Mouse (Mus musculus) CH12.LX (cell line): ENCODE results near the gene Gm10663. TPM values are rescaled to one million over a fixed set of nuclear protein-coding genes. Genes with fewer than 3 reads are reported as not detected.

Experiments used
- DNase-seq: peaks from one replicate; pipeline ENCODE4 v3.0.0-alpha.2; 2013; ENCODE audit errors: extremely low read depth
- H3K27ac ChIP-seq: 2 replicates; pipeline ENCODE4 v1.5.1; 2012; ENCODE audit warnings: low read depth, mild to moderate bottlenecking, control low read depth, moderate library complexity; ENCODE audit not compliant: insufficient read depth
- H3K27me3 ChIP-seq: replicated peaks from 2 replicates; pipeline ENCODE3; 2012; ENCODE audit warnings: inconsistent platforms
- H3K36me3 ChIP-seq, 2 experiments: replicated peaks in 1 of 2; 2 replicates each; pipeline versions ENCODE3 to v1.6.1; 2012; ENCODE audit warnings: inconsistent platforms in 1 of 2, low read length in 1 of 2, mild to moderate bottlenecking in 1 of 2, mixed read lengths in 1 of 2, moderate library complexity in 1 of 2; ENCODE audit not compliant: control insufficient read depth in 1 of 2, insufficient read depth in 1 of 2
- H3K4me1 ChIP-seq, 2 experiments: 2 replicates each; pipeline ENCODE4 v1.6.1; 2012; ENCODE audit warnings: inconsistent platforms in 1 of 2, moderate library complexity in 1 of 2; ENCODE audit not compliant: insufficient read depth in 2 of 2, control insufficient read depth in 1 of 2
- H3K4me2 ChIP-seq: 2 replicates; pipeline ENCODE4 v1.6.1; 2012; ENCODE audit warnings: low read depth, mild to moderate bottlenecking, control low read depth; ENCODE audit not compliant: poor library complexity, insufficient read depth, severe bottlenecking
- H3K4me3 ChIP-seq, 3 experiments: fragments of 150-350 bp in 1 of 3; sonication (generic) in 1 of 3; replicated peaks in 1 of 3; 2 replicates each; pipeline versions ENCODE3 to v1.5.1; 2011 to 2012; ENCODE audit warnings: low read depth in 2 of 3, low read length in 2 of 3, mild to moderate bottlenecking in 2 of 3, moderate library complexity in 2 of 3, control low read depth in 1 of 3, improper control_type of control experiment in 1 of 3, inconsistent platforms in 1 of 3, mixed read lengths in 1 of 3; ENCODE audit not compliant: poor library complexity in 1 of 3
- H3K79me2 ChIP-seq: replicated peaks from 2 replicates; pipeline ENCODE4 v1.6.1; 2012; ENCODE audit warnings: mild to moderate bottlenecking, moderate library complexity; ENCODE audit not compliant: control insufficient read depth, poor library complexity, insufficient read depth, severe bottlenecking; ENCODE audit errors: extremely low read depth
- H3K9ac ChIP-seq: 2 replicates; pipeline ENCODE4 v1.6.1; 2012; ENCODE audit warnings: low read depth, mild to moderate bottlenecking, control low read depth, moderate library complexity; ENCODE audit not compliant: insufficient read depth
- H3K9me3 ChIP-seq: replicated peaks from 2 replicates; pipeline ENCODE3; 2012; ENCODE audit warnings: low read length, inconsistent platforms, mixed read lengths
- CHD1 ChIP-seq: IDR thresholded peaks from 2 replicates; pipeline ENCODE4 v1.6.1; 2012; ENCODE audit warnings: low read depth, low read length, improper control_type of control experiment, inconsistent platforms
- ELF1 ChIP-seq: IDR thresholded peaks from 2 replicates; pipeline ENCODE4 v1.6.1; 2014; ENCODE audit warnings: low read depth, mild to moderate bottlenecking, inconsistent platforms, low read length, improper control_type of control experiment
- ETS1 ChIP-seq: conservative IDR thresholded peaks from 2 replicates; pipeline ENCODE4 v1.6.1; 2012; ENCODE audit warnings: low read depth, mild to moderate bottlenecking, inconsistent platforms, low read length, improper control_type of control experiment, moderate library complexity
- GABPA ChIP-seq: IDR thresholded peaks from 2 replicates; pipeline ENCODE4 v1.6.1; 2012; ENCODE audit warnings: low read depth, low read length, improper control_type of control experiment, inconsistent platforms; ENCODE audit not compliant: insufficient replicate concordance
- KAT2A ChIP-seq: IDR thresholded peaks from 2 replicates; pipeline ENCODE4 v1.6.1; 2012; ENCODE audit warnings: low read length, improper control_type of control experiment, inconsistent platforms; ENCODE audit not compliant: insufficient replicate concordance
- MAFK ChIP-seq: IDR thresholded peaks from 2 replicates; pipeline ENCODE4 v1.6.1; 2011; ENCODE audit warnings: low read length, improper control_type of control experiment; ENCODE audit not compliant: insufficient replicate concordance
- MXI1 ChIP-seq: IDR thresholded peaks from 2 replicates; pipeline ENCODE4 v1.6.1; 2011; ENCODE audit warnings: mild to moderate bottlenecking, low read depth, low read length, improper control_type of control experiment
- MYC ChIP-seq: IDR thresholded peaks from 2 replicates; pipeline ENCODE4 v1.6.1; 2011; ENCODE audit warnings: low read depth, mild to moderate bottlenecking, improper control_type of control experiment, low read length
- PAX5 ChIP-seq: IDR thresholded peaks from 2 replicates; pipeline ENCODE4 v1.6.1; 2012; ENCODE audit warnings: low read length, inconsistent platforms, mixed read lengths
- POLR2A ChIP-seq: IDR thresholded peaks from 2 replicates; pipeline ENCODE4 v1.6.1; 2011; ENCODE audit warnings: low read depth, mild to moderate bottlenecking, improper control_type of control experiment, low read length
- POLR2AphosphoS2 ChIP-seq: IDR thresholded peaks from 2 replicates; pipeline ENCODE4 v1.6.1; 2011; ENCODE audit warnings: low read depth, low read length, improper control_type of control experiment
- RAD21 ChIP-seq: IDR thresholded peaks from 2 replicates; pipeline ENCODE4 v1.6.1; 2011; ENCODE audit warnings: low read depth, mild to moderate bottlenecking, low read length, improper control_type of control experiment, moderate library complexity
- RCOR1 ChIP-seq: conservative IDR thresholded peaks from 2 replicates; pipeline ENCODE4 v1.6.1; 2012; ENCODE audit warnings: low read depth, mild to moderate bottlenecking, inconsistent platforms, low read length, improper control_type of control experiment
- TBP ChIP-seq: conservative IDR thresholded peaks from 2 replicates; pipeline ENCODE4 v1.6.1; 2011; ENCODE audit warnings: low read depth, low read length, improper control_type of control experiment
- TCF12 ChIP-seq: IDR thresholded peaks from 2 replicates; pipeline ENCODE4 v1.6.1; 2014; ENCODE audit warnings: low read depth, mild to moderate bottlenecking, inconsistent platforms, low read length, improper control_type of control experiment
- USF1 ChIP-seq: IDR thresholded peaks from 2 replicates; pipeline ENCODE4 v1.6.1; 2014; ENCODE audit warnings: low read depth, mild to moderate bottlenecking, inconsistent platforms, low read length, improper control_type of control experiment
- USF2 ChIP-seq: conservative IDR thresholded peaks from 2 replicates; pipeline ENCODE4 v1.6.1; 2011; ENCODE audit warnings: low read depth, low read length, improper control_type of control experiment
- ZC3H11A ChIP-seq: IDR thresholded peaks from 2 replicates; pipeline ENCODE4 v1.6.1; 2012; ENCODE audit warnings: low read depth, mild to moderate bottlenecking, inconsistent platforms, low read length, improper control_type of control experiment
- ZKSCAN1 ChIP-seq: IDR thresholded peaks from 2 replicates; pipeline ENCODE4 v1.6.1; 2012; ENCODE audit warnings: low read depth, inconsistent platforms, low read length, improper control_type of control experiment, borderline replicate concordance
- ZMIZ1 ChIP-seq: IDR thresholded peaks from 2 replicates; pipeline ENCODE4 v1.6.1; 2012; ENCODE audit warnings: low read depth, mild to moderate bottlenecking, inconsistent platforms, low read length, improper control_type of control experiment
- dilution Hi-C: fragments of 300-500 bp; cut with MboI; formaldehyde crosslinking; loops from 2 replicates; pipeline ENCODE4 v1.14.3; 2020; ENCODE audit warnings: low sequenced_read_pairs; ENCODE audit not compliant: extremely low pct_unique_long_range_greater_than_20kb, extremely low pct_ligation_motif_present
- in situ Hi-C: fragments of 300-500 bp; cut with MboI; formaldehyde crosslinking; loops from 3 replicates; pipeline ENCODE4 v1.14.3; 2019; ENCODE audit warnings: low sequenced_read_pairs, low pct_ligation_motif_present, low pct_unique_long_range_greater_than_20kb, mixed read lengths
- polyA plus RNA-seq: library from polyadenylated mRNA; unstranded; fragments of >175 nt; gene quantifications from 2 replicates; pipeline ENCODE4 v1.2.1, GENCODE M21; 2012; ENCODE audit warnings: low read depth; ENCODE audit not compliant: insufficient read length
- total RNA-seq, 2 experiments: library from RNA; depleted of rRNA; stranded (reverse); fragments of 300-350 nt in 1 of 2; fragments of >200 nt in 1 of 2; gene quantifications; 2 replicates each; pipeline ENCODE4 v1.2.3; 2012 to 2014

Gene Gm10663
- total and polyA plus RNA-seq, 3 experiments = not detected

DNA sequence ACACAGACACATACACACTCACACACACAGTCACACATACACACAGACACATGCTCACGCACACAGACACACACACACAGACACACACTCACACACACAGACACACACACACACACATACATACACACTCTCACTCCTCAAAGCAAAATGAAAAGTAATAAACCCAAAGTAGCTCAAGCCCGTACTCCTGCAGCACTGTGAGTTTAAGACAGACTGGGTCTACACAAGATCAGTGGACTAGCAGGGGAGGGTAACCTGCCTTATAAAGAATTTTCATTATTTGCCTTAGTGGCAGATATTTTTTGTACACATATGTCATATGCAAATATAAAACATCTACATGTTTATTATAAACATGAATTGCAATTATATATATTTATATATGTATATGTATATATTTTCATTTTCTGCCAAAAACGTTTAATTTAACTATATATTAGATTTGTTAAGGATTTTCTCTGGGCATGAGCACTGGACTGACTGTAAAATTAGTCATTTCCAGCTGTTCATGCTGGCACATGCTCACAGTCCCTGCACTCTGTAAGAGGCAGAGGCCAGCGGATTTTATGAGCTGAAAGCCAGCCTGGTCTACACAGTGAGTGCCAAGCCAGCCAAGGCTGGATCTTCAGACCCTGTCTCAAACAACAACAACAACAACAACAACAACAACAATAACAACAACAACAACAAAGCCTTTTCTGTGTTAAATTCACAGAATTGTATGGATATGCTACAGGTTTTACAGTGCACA is 43.9 kb upstream of the Gm10663 start:
- H3K4me1 ChIP-seq = peaks cover 0 to 3% of the 10 kb centered on the region in 2 experiments; a peak in 2 of 4 replicates
- H3K27me3 ChIP-seq = no peaks in the 10 kb centered on the region
- no peak overlapping the region for H3K4me3 ChIP-seq
- no peak overlapping the region for H3K4me2 ChIP-seq
- in situ Hi-C loops (no loop called here), dilution Hi-C loops (no loop called here)
- no peaks in the 10 kb centered on the region for H3K79me2 ChIP-seq
- no peak overlapping the region for H3K27ac ChIP-seq
- H3K9ac ChIP-seq = no peak overlapping the region
- H3K36me3 ChIP-seq = no peaks in the 10 kb centered on the region
- no peak for TF ChIP-seq USF2
- DNase-seq = no peak
- no peaks in the 10 kb centered on the region for H3K9me3 ChIP-seq

DNA sequence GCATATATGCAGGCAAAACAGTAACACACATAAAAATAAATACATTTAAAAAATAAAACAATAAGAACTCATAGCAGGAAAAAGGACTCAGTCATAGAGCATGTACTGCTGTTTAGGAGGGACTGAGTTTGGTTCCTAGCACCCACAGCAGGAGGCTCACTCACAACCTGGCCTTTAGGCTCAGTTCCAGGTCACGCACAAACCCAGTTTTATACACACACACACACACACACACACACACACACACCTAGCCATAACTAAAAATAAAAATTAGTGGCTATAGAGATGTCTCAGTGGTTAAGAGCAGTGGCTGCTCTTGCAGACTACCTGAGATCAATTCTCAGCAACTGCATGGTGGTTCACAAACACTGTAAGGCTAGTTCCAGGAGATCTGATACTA is 42.7 kb upstream of the Gm10663 start:
- in situ Hi-C loops = no loop called here
- Histone ChIP-seq H3K9me3 (no peaks in the 10 kb centered on the region), H3K4me2 (no peak overlapping the region), H3K4me3 (no peak overlapping the region), H3K9ac (no peak overlapping the region), H3K79me2 (no peaks in the 10 kb centered on the region), H3K36me3 (no peaks in the 10 kb centered on the region), H3K4me1 (peaks cover 2 to 3% of the 10 kb centered on the region in 2 experiments), H3K27ac (no peak overlapping the region), H3K27me3 (no peaks in the 10 kb centered on the region)
- dilution Hi-C loops = no loop called here
- DNase-seq = no peak
- TF ChIP-seq RCOR1 (no peak), ZC3H11A (no peak), MYC (no peak), MAFK (no peak), POLR2AphosphoS2 (no peak), ZMIZ1 (no peak), ZKSCAN1 (no peak), CHD1 (no peak), GABPA (no peak), PAX5 (no peak), USF2 (no peak), ELF1 (no peak)
- TF ChIP-seq, all 38 proteins: peak for 0

DNA sequence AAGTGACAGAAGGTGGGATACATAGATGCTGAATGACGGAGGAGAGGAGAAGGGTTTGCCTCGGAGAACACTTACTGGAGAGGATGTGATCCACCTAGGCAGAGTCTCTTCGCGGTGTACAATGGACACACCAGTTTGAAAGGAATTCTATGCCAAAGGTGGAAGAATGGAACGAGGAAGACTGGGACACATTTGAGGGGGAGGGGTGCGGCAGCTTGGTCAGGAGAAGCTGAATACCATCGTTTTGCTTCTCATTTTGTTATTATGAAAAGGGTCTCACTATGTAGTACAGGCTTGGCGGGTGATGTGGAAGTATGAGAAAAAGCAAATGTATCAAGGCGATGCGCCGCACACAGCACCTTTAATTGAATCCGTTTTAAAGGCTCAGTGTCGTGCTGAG is 41.8 kb upstream of the Gm10663 start:
- Histone ChIP-seq H3K36me3 (no peaks in the 10 kb centered on the region), H3K4me1 (peaks cover 3 to 5% of the 10 kb centered on the region in 2 experiments), H3K9ac (no peak overlapping the region), H3K27me3 (no peaks in the 10 kb centered on the region), H3K4me3 (no peak overlapping the region), H3K4me2 (no peak overlapping the region), H3K79me2 (no peaks in the 10 kb centered on the region), H3K27ac (no peak overlapping the region), H3K9me3 (no peaks in the 10 kb centered on the region)
- dilution Hi-C loops = no loop called here
- DNase-seq = no peak
- in situ Hi-C loops = no loop called here
- TF ChIP-seq ZC3H11A (no peak), TCF12 (no peak), POLR2A (no peak), KAT2A (no peak), TBP (no peak), MYC (no peak), MXI1 (no peak), RAD21 (no peak), USF1 (no peak), ETS1 (no peak)
